Mouse (Mus musculus) common myeloid progenitor, adult 5-6 weeks (primary cell): ENCODE data around the gene Gosr2. TPM values are rescaled to one million over a fixed set of nuclear protein-coding genes. Genes with fewer than 3 reads are reported as not detected.

ENCODE experiments used
- ATAC-seq: replicated peaks from 2 replicates; pipeline ENCODE4 v1.8.0; 2016; ENCODE audit warnings: low read depth, mild to moderate bottlenecking, moderate TSS enrichment, inconsistent platforms; ENCODE audit not compliant: poor library complexity, severe bottlenecking
- total RNA-seq: library from RNA; stranded (forward); fragments of 200-1000, 187-1606 nt; gene quantifications from 2 replicates; pipeline ENCODE4 v1.2.3, GENCODE M21; 2017

The Gosr2 gene
- total RNA-seq = 35.9 and 42.9 TPM in 2 replicates

DNA sequence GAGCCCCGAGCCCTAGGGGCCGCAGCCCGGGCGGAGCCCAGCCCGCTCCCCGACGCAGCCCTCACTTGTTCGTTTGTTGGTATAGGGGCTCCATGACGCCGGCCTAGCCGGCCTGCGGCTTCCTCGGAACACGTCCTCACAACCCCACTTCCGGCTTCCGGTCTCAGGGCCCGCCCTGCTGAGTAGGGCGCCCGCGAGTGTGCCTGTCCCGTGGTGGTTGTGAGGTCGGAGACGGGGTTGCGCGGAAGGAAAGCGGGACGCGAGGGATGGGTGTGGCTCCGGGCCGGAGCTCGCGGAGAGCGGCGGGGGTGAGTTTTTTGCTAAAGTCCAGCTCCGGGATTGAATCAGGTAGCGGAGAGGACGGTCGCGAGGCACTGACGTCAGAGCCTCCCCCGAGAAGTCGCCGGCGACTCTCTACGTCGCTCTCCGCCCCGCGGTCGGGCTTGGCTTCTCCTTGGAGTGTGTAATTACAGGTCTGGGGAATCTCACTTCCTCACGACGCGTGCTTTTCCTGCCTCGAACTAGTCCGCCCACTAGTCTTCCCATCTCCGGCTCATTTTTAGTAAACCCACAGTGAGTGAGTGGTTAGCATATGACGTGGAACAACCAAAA is at the start of gene Gosr2:
Gene Gosr2 (minus strand): TSS at position 334 of the 612 bp plus-strand sequence.
- ATAC-seq = peak; percentile 90

- ATAC-seq = no peak
Measured at GRCm38 (mm10) chr11:103735046-103735781, 37.5 kb upstream of the Gosr2 start.

GRCm38 (mm10) chr11:103734411-103735045 is 36.8 kb upstream of the Gosr2 start:
- no peak for ATAC-seq

- no peak for ATAC-seq
Measured at GRCm38 (mm10) chr11:103733961-103734360, 36.3 kb upstream of the Gosr2 start.

DNA sequence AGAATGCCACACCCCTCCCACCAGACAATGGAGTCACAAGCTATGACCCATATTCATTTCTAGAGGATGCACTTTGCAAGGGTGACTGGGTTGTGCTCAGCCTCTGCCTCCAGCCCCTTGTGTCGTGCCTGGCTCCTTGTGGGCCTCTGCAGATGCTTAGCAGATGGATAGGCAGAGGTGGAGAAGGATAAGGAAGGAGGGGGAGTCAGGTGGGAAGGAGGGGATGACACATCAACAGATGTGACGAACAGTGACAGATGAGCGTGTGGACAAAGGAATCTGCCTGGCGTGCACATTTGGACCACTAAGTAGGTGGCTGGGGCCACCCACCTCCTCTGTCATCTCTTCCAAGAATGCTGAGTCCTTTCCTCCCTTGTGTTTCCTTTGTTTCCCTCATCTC is 35.4 kb upstream of the Gosr2 start:
- no peak for ATAC-seq

GRCm38 (mm10) chr11:103732306-103732705 is 34.6 kb upstream of the Gosr2 start:
- no peak for ATAC-seq

DNA sequence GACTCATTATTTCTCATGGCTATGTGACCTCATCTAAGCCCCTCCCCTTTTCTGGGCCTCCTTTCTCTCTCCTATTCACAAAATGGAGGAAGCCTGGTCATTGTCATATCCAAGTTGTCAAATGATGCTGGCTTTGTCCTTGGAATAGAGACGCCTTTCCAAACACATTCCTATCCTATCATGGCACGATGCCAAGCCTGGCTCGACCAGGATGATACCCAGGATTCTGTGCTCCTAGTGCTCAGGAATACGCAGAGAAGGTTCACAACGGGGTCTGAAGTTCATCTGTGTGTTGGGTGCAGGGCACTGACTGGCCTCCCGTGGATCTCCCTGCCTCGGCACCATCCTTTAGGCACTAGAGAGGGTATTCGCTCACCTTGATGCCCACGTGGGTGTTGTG is 33.9 kb upstream of the Gosr2 start:
- ATAC-seq = no peak

- ATAC-seq = no peak
Measured at GRCm38 (mm10) chr11:103729282-103729985, 31.7 kb upstream of the Gosr2 start.

DNA sequence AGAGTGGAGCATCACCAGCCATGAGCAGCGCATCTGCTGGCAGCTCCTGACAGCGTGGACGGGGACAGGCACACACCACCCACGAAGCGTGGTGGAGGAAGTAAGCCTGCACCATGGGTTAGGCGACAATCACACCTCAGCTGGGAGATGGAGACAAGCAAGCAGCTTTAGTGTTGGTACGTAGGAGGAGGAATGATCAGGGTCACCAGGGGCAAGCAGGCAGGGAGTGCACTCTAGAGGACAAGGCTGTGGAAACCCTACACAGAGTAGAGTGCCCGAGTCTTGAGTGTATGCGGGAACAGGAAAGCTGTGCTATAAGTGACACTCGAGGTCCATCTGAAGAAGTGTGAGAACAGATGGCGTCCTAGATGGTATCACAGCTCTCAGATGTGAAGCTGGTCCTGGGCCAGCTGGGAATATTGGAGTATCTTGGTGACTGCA is 26.7 kb upstream of the Gosr2 start:
- ATAC-seq = no peak

GRCm38 (mm10) chr11:103722040-103722481 is 24.4 kb upstream of the Gosr2 start:
- no peak for ATAC-seq

GRCm38 (mm10) chr11:103721468-103722039 is 23.9 kb upstream of the Gosr2 start:
- no peak for ATAC-seq

DNA sequence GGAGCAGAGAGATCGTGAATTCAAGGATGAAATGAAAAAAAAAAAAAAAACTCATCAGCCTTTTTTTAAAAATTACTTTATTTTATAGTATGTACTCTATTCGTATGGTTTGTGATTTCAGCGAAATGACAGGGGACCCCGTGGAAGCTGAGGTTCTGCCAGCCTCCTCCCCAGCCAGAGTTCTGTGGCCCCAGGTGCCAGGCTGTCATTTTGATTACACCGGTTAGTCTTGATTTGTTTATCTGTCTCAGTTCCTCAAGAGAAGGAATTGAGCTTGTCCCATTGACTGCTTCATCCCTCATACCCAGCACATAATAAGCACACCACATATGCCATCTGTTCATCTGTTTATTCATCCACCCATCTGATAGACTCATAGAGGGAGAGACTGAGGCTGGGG is 21.7 kb upstream of the Gosr2 start:
- no peak for ATAC-seq

DNA sequence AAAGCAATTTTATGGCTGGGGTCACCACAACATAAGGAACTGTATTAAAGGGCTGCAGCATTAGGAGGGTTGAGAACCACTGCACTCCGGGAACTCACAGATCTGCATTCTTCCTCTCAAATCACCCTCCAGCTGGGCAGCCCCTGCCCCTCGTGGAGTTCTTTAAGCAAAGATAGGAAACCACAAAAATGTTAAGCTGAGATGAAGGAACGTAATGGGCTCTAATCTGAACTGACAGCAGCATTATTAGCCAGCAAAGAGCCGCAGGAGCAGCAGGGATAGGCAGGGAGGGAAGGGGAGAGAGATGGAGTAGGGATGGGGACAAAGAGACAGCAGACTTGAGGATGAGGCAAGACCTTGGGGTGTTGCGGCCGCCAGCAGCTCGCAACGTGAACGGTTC is 19.3 kb upstream of the Gosr2 start:
- ATAC-seq = no peak

GRCm38 (mm10) chr11:103714074-103714473 is 16.4 kb upstream of the Gosr2 start:
- ATAC-seq = no peak

GRCm38 (mm10) chr11:103711851-103712587 is 14.3 kb upstream of the Gosr2 start:
- ATAC-seq = no peak

DNA sequence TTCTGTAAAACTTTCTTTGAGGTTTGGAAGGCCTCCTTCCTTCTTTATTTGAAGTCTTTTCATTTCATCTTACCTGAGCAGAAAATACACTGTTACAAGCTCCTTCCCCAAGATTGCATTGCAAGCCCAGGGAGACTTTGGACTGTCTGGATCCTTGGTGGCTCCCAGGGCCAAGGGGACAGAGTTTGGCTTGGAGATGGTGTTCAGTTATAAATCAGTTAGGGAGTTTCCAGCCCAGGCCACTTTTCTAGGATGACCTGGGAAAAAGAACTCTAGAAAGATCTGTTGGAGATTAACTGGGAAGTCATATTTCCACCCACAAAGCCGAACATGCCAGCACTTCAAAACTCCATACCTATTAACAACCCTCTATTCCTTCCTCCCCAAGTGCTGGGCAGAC is 12.3 kb upstream of the Gosr2 start:
- ATAC-seq = no peak

- no peak for ATAC-seq
Measured at GRCm38 (mm10) chr11:103707005-103707404, 9.3 kb upstream of the Gosr2 start.

- ATAC-seq = no peak
Measured at GRCm38 (mm10) chr11:103698226-103698625, 528 bp upstream of the Gosr2 start.

DNA sequence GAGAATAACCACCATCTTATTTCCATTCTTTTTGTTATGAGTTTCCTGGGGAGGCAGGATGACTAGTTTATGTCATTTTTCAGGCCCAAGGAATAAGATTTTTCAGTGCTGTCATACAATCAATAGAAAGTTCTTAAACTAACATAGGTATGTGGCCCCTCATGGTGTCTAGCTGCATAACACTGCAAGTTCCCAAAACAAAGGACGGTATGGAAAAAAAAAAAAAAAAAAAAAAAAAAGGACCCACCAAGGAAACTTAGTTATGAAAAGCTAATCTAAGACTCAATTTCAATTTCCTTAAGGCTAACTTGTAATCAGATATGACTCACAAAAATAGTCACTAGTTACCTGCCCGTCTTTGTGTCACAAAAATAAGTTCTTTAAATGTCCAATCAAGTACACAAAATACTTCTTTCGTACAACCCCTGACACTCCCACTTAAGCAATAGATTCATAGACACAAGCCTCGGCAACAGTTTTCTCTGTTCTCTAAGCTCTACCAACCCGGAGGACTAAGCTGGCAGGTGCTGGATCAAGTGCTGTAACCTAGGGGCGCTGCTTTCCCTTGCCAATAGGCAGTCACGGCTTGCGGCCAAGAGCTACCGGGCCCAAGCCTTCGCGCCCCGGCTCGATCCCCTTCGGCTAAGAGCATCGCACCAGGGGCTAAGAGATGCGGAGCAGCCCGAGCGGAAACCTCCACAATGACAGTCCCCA is 690 bp downstream of the Gosr2 start:
- peak; percentile 48 for ATAC-seq
